Mouse (Mus musculus): ENCODE measurements at regions not wholly inside any gene's neighbourhood (a gene's known extent, or its start where the extent isn't known, plus 50 kb on each side); places are given as distances from the start of the nearest gene placed in this dataset.

- no peak for TF ChIP-seq CTCF (conservative IDR thresholded peaks at IDR 0.05; ENCODE audit: low read length)
- no peak for TF ChIP-seq NANOG (IDR thresholded peaks at IDR 0.05; ENCODE audit: borderline replicate concordance, low read length)
Measured at GRCm38 (mm10) chr1:19868478-19868877, 659.8 kb downstream of the Tfap2b start.

All from E14TG2a.4 (cell line).